Mouse (Mus musculus) megakaryocyte progenitor cell, adult 5-6 weeks (primary cell): Measurements from ENCODE around the gene Acvr1c. TPM values are rescaled to one million over a fixed set of nuclear protein-coding genes. Genes with fewer than 3 reads are reported as not detected.

ENCODE experiments used
- ATAC-seq: replicated peaks from 2 replicates; pipeline ENCODE4 v1.8.0; 2016; ENCODE audit warnings: mild to moderate bottlenecking, moderate TSS enrichment, inconsistent platforms; ENCODE audit not compliant: poor library complexity
- total RNA-seq, 2 experiments: library from RNA; stranded (forward) in 1 of 2; stranded (reverse) in 1 of 2; fragments of 157-497, 149-512 nt in 1 of 2; fragments of 200-1000 nt in 1 of 2; gene quantifications; 2 replicates each; pipeline versions ENCODE4 v1.2.3 to v1.2.4; 2015 to 2017

Gene Acvr1c
- total RNA-seq, 2 experiments from 2014 or later = not detected

GRCm38 (mm10) chr2:58289331-58289730, 68.4 kb downstream of the Acvr1c start:
- ATAC-seq = no peak

- peak; percentile 98 for ATAC-seq
Observed at GRCm38 (mm10) chr2:58282259-58282910, 75.3 kb downstream of the Acvr1c start.

GRCm38 (mm10) chr2:58281046-58281445, 76.6 kb downstream of the Acvr1c start:
- ATAC-seq = peak; percentile 58

- ATAC-seq = no peak
Observed at GRCm38 (mm10) chr2:58279163-58279562, 78.5 kb downstream of the Acvr1c start.

GRCm38 (mm10) chr2:58276454-58276853, 81.2 kb downstream of the Acvr1c start:
- no peak for ATAC-seq

- no peak for ATAC-seq
Observed at GRCm38 (mm10) chr2:58240639-58241038, 117.1 kb downstream of the Acvr1c start.

- no peak for ATAC-seq
Observed at GRCm38 (mm10) chr2:58237487-58237886, 120.2 kb downstream of the Acvr1c start.

Other genes starting within 250 kb of the Acvr1c start
- gene Cytip, start 162.4 kb downstream of the Acvr1c start, total RNA-seq (2015) = 14.7 and 26.8 TPM in 2 replicates
- gene Cytip, start 162.4 kb downstream of the Acvr1c start, total RNA-seq (2017) = 34.1 and 46.1 TPM in 2 replicates
- gene Gm17409, start 112.2 kb upstream of the Acvr1c start, total RNA-seq (2015) = not detected in 2 replicates
- not detected in 2 replicates for gene Gm17409, start 112.2 kb upstream of the Acvr1c start, total RNA-seq (2017)
- gene Acvr1, start 209.3 kb upstream of the Acvr1c start, total RNA-seq (2015) = 2.3 and 3.5 TPM in 2 replicates
- 0.87 and 0.88 TPM in 2 replicates for gene Acvr1, start 209.3 kb upstream of the Acvr1c start, total RNA-seq (2017)
- gene Upp2, start 209.4 kb upstream of the Acvr1c start, total RNA-seq (2015) = 0.37 and 0.64 TPM in 2 replicates
- gene Upp2, start 209.4 kb upstream of the Acvr1c start, total RNA-seq (2017) = not detected in 2 replicates